Mouse (Mus musculus) cortical plate, adult 2 months (tissue): ENCODE results near the gene Ffar1.
"Not testable (repeated sequence)": the region's sequence is repeated elsewhere in the genome, so short reads cannot be mapped to it uniquely, and the experiment has no call there.

ENCODE experiments used
- CTCF ChIP-seq: fragments of 200-500 bp; IDR thresholded peaks from 2 replicates; pipeline ENCODE4 v1.5.1; 2011; ENCODE audit warnings: mild to moderate bottlenecking, control low read depth, low read length; ENCODE audit not compliant: insufficient read depth; ENCODE audit errors: extremely low read depth
- POLR2A ChIP-seq: fragments of 200-500 bp; IDR thresholded peaks from 2 replicates; pipeline ENCODE4 v1.6.1; 2011; ENCODE audit warnings: mild to moderate bottlenecking, low read length, control low read depth; ENCODE audit not compliant: insufficient read depth; ENCODE audit errors: extremely low read depth

DNA sequence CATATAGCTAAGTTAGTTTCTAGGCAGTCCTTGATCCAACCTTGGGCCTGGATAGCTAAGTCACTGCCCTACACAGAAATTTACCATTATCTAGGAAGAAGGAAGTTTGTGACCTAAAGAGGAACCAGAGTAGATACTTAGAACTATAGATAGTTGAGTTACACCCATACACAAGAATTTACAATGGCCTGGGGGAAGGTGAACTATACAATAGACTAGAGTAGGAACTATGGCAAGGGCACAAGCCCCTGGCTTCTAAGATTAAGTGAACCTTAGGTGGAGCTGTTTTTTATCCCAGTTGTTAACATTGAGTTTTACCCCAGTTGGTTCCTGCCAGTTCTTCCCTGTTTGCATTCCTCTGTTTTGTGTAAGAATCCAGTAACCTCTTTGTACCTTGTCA, 32.5 kb downstream of the Ffar1 start:
- not testable (repeated sequence) for TF ChIP-seq CTCF, POLR2A
